Mouse (Mus musculus): ENCODE data around the gene E030018B13Rik. TPM values are rescaled to one million over a fixed set of nuclear protein-coding genes. Genes with fewer than 3 reads are reported as not detected.

E030018B13Rik gene
- polyA plus RNA-seq, 1 experiment from 2014 or later, result 0.17 TPM

GRCm38 (mm10) chr7:63947514-63948487 is 31.1 kb downstream of the E030018B13Rik start:
- Histone ChIP-seq H3K4me2 (no peak overlapping the region), H3K4me3 (no peak overlapping the region), H3K9ac (no peak overlapping the region), H3K4me1 (0 out of 2 replicates have a peak, but pooled peaks cover 11% of the 10 kb centered on the region), H3K36me3 (replicated peaks) (no peaks in the 10 kb centered on the region), H3K9me3 (no peaks in the 10 kb centered on the region), H3K27ac (no peak overlapping the region), H3K27me3 (replicated peaks) (no peaks in the 10 kb centered on the region)
- ATAC-seq (replicated peaks), result no peak
- WGBS, result 57% methylated on average over 11 of the region's 11 CpGs

GRCm38 (mm10) chr7:63949176-63949575 is 32.5 kb downstream of the E030018B13Rik start:
- no peak overlapping the region for H3K9ac ChIP-seq
- H3K27me3 ChIP-seq (replicated peaks), result no peaks in the 10 kb centered on the region
- H3K4me1 ChIP-seq, result 0 out of 2 replicates have a peak, but pooled peaks cover 12% of the 10 kb centered on the region
- no peak overlapping the region for H3K4me2 ChIP-seq
- H3K9me3 ChIP-seq, result no peaks in the 10 kb centered on the region
- ATAC-seq (replicated peaks), result no peak
- H3K27ac ChIP-seq, result no peak overlapping the region
- no peak overlapping the region for H3K4me3 ChIP-seq
- 87% methylated on average over 3 of the region's 3 CpGs for WGBS
- no peaks in the 10 kb centered on the region for H3K36me3 ChIP-seq (replicated peaks)

- Histone ChIP-seq H3K27ac (no peak overlapping the region), H3K27me3 (replicated peaks) (no peaks in the 10 kb centered on the region)
- WGBS, result 71% methylated on average over 10 of the region's 10 CpGs
Observed at GRCm38 (mm10) chr7:63950931-63951607, 34.4 kb downstream of the E030018B13Rik start.

GRCm38 (mm10) chr7:63952077-63952898 is 35.6 kb downstream of the E030018B13Rik start:
- H3K4me2 ChIP-seq, result no peak overlapping the region
- H3K9ac ChIP-seq, result no peak overlapping the region
- H3K27me3 ChIP-seq (replicated peaks), result no peaks in the 10 kb centered on the region
- H3K4me1 ChIP-seq, result peaks cover 24% of the 10 kb centered on the region
- no peak overlapping the region for H3K27ac ChIP-seq
- 32% methylated on average over 7 of the region's 7 CpGs for WGBS
- no peak overlapping the region for H3K4me3 ChIP-seq
- no peaks in the 10 kb centered on the region for H3K36me3 ChIP-seq (replicated peaks)
- no peak for ATAC-seq (replicated peaks)
- no peaks in the 10 kb centered on the region for H3K9me3 ChIP-seq

More at GRCm38 (mm10) chr7:63950931-63951607, 34.4 kb downstream of the E030018B13Rik start:
- Histone ChIP-seq H3K9me3 (no peaks in the 10 kb centered on the region), H3K4me3 (no peak overlapping the region), H3K36me3 (replicated peaks) (no peaks in the 10 kb centered on the region), H3K4me2 (no peak overlapping the region), H3K9ac (no peak overlapping the region), H3K4me1 (0 out of 2 replicates have a peak, but pooled peaks cover 12% of the 10 kb centered on the region)
- peak; percentile 49 for ATAC-seq (replicated peaks)

GRCm38 (mm10) chr7:63955440-63955839 is 38.8 kb downstream of the E030018B13Rik start:
- 80% methylated on average over 2 of the region's 2 CpGs for WGBS
- Histone ChIP-seq H3K9ac (no peak overlapping the region), H3K27me3 (replicated peaks) (no peaks in the 10 kb centered on the region), H3K4me3 (no peak overlapping the region), H3K4me2 (no peak overlapping the region), H3K4me1 (peaks cover 43% of the 10 kb centered on the region), H3K9me3 (no peaks in the 10 kb centered on the region), H3K36me3 (replicated peaks) (no peaks in the 10 kb centered on the region), H3K27ac (no peak overlapping the region)
- no peak for ATAC-seq (replicated peaks)

- Histone ChIP-seq H3K9ac (no peak overlapping the region), H3K4me3 (no peak overlapping the region), H3K27ac (peak overlapping the region; percentile 75), H3K4me1 (peaks cover 43% of the 10 kb centered on the region), H3K9me3 (no peaks in the 10 kb centered on the region), H3K27me3 (replicated peaks) (no peaks in the 10 kb centered on the region), H3K4me2 (no peak overlapping the region), H3K36me3 (replicated peaks) (no peaks in the 10 kb centered on the region)
- WGBS, result 58% methylated on average over 14 of the region's 14 CpGs
- no peak for ATAC-seq (replicated peaks)
Observed at GRCm38 (mm10) chr7:63956138-63956823, 39.6 kb downstream of the E030018B13Rik start.

GRCm38 (mm10) chr7:63956981-63957713 is 40.5 kb downstream of the E030018B13Rik start:
- Histone ChIP-seq H3K9me3 (no peaks in the 10 kb centered on the region), H3K36me3 (replicated peaks) (no peaks in the 10 kb centered on the region), H3K4me1 (peaks cover 38% of the 10 kb centered on the region), H3K27ac (peak overlapping the region; percentile 75), H3K4me3 (no peak overlapping the region), H3K9ac (no peak overlapping the region), H3K4me2 (no peak overlapping the region; the same call in 1 of the 2 replicates), H3K27me3 (replicated peaks) (no peaks in the 10 kb centered on the region)
- ATAC-seq (replicated peaks), result peak; percentile 78
- whole genome bisulfite sequencing, result 8% methylated on average over 16 of the region's 16 CpGs

GRCm38 (mm10) chr7:63957872-63958640 is 41.4 kb downstream of the E030018B13Rik start:
- Histone ChIP-seq H3K36me3 (replicated peaks) (no peaks in the 10 kb centered on the region), H3K27ac (peak overlapping the region; percentile 75), H3K4me3 (no peak overlapping the region), H3K9me3 (no peaks in the 10 kb centered on the region), H3K4me2 (no peak overlapping the region), H3K4me1 (peaks cover 31% of the 10 kb centered on the region), H3K9ac (no peak overlapping the region), H3K27me3 (replicated peaks) (no peaks in the 10 kb centered on the region)
- WGBS, result 53% methylated on average over 12 of the region's 12 CpGs
- peak; percentile 76 for ATAC-seq (replicated peaks)

GRCm38 (mm10) chr7:63963632-63964031 is 47.0 kb downstream of the E030018B13Rik start:
- no peaks in the 10 kb centered on the region for H3K9me3 ChIP-seq

GRCm38 (mm10) chr7:63964121-63964520 is 47.5 kb downstream of the E030018B13Rik start:
- Histone ChIP-seq H3K4me3 (no peak overlapping the region), H3K9me3 (no peaks in the 10 kb centered on the region), H3K27ac (no peak overlapping the region), H3K4me2 (no peak overlapping the region), H3K9ac (no peak overlapping the region), H3K27me3 (replicated peaks) (no peaks in the 10 kb centered on the region), H3K36me3 (replicated peaks) (no peaks in the 10 kb centered on the region), H3K4me1 (peaks cover 5% of the 10 kb centered on the region; the same call in 1 of the 2 replicates)
- ATAC-seq (replicated peaks), result 0 out of 2 replicates have a peak, but pooled peaks have one; percentile 30
- WGBS, result 81% methylated on average over 6 of the region's 6 CpGs

More at GRCm38 (mm10) chr7:63963632-63964031, 47.0 kb downstream of the E030018B13Rik start:
- Histone ChIP-seq H3K4me3 (no peak overlapping the region), H3K9ac (no peak overlapping the region), H3K4me2 (no peak overlapping the region), H3K36me3 (replicated peaks) (no peaks in the 10 kb centered on the region), H3K27me3 (replicated peaks) (no peaks in the 10 kb centered on the region), H3K4me1 (peaks cover 9% of the 10 kb centered on the region), H3K27ac (no peak overlapping the region)
- 78% methylated on average over 5 of the region's 5 CpGs for WGBS
- no peak for ATAC-seq (replicated peaks)
